Mouse (Mus musculus): ENCODE results near the gene Mrps35.
A peak's percentile ranks its signal among the peaks of the same experiment; 100 is the strongest.

Mrps35 gene

DNA sequence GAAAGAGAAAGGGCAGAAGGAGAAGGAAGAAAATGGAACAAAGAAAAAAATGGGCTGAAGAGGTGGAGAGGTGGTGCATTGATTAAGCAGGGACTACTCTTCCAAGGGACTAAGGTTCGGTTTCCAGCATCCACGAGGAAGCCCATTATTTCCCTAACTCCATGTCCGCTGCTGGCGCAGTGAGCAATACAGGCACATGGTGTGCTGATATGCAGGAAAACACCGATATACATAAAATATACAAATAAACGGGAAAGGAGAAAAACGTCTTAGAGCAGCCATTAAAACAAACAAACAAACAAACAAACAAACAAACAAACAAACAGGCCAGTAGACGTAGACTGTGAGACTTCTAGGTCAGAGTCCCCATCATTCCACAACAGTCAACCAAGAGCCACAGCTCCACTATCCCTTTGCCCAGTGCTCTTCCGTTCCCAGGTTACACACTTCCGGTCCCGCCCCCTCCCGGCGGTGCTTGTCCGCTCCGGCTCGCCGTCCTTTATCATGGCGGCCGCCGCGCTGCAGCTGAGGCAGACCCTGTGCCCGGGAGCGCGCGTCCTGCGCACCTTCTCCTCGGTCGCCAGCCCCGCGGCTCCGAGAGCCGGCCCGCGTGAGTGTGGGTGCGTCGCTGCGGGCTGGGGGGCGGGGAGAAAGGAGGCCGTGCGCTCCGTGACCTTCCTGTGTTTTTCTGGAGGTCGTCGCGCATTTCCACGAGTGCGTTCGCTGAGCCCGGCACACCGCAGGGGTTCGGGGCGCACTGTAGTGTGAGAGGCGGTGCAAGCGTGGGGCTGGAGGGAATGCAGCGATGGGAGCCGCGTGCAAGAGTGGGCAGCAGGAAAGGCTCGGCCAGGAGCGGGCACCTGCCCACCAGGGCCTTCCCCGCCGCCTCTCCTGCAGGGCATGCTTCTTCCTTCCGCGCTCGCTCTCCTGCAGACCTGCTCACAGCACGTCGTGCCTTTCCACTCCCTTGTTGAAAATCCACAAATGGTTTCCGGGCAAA is at the start of gene Mrps35:
Gene Mrps35 (plus strand): TSS at position 474 of the 1,000 bp plus-strand sequence.
- DNase-seq (ENCODE audit: low read depth, low spot score) = peak; percentile 91

- DNase-seq (ENCODE audit: low read depth, low spot score) = peak; percentile 63
Observed at GRCm38 (mm10) chr6:146994236-146994635, 48.3 kb upstream of the Mrps35 start.

DNA sequence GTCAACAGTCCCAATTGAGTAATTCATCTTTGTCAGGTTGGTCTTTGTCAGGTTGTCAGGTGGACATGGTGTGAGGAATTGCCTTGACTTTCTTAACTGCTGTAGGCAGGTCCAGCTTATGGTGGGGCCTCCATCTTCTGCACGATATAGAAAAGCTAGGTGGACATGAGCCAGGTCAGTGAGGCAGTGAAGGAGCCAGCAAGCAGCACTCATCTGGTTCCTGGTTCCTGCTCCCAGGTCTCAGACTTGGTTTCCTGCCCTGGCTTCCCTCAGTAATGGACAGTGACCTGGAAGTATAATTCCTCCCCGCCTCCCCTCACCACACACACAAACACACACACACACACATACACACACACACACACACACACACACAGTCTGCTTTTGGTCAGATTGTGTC is 47.2 kb upstream of the Mrps35 start:
- DNase-seq (ENCODE audit: low read depth, low spot score) = no peak

GRCm38 (mm10) chr6:146995878-146996277 is 46.7 kb upstream of the Mrps35 start:
- DNase-seq (ENCODE audit: low read depth, low spot score) = no peak

- no peak for DNase-seq (ENCODE audit: low read depth, low spot score)
Observed at GRCm38 (mm10) chr6:146997006-146997405, 45.6 kb upstream of the Mrps35 start.

- no peak for DNase-seq (ENCODE audit: low read depth, low spot score)
Observed at GRCm38 (mm10) chr6:146998710-146999109, 43.9 kb upstream of the Mrps35 start.

DNA sequence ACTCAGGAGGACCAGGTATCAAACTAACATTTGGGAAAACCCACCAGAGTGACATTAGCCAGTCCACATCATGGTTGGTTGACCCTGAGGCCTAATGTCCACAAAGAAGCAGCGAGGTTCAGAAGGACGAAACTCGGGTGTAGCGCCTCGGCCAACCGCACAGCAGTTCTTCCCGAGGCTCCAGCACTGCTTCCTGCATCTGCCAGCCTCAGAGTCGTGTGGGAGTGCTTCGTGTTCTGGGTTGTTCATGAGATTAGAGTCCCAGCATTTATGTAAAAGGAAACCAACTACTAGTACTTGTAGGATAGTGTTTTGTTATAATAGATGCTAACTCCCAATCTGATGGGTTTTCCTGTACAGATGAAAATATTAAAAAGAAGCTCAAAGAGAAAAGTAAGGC is 43.3 kb upstream of the Mrps35 start:
- DNase-seq (ENCODE audit: low read depth, low spot score) = no peak

- DNase-seq (ENCODE audit: low read depth, low spot score) = no peak
Observed at GRCm38 (mm10) chr6:146999755-147000154, 42.8 kb upstream of the Mrps35 start.

GRCm38 (mm10) chr6:147008148-147008547 is 34.4 kb upstream of the Mrps35 start:
- peak; percentile 69 for DNase-seq (ENCODE audit: low read depth, low spot score)

GRCm38 (mm10) chr6:147010358-147010757 is 32.2 kb upstream of the Mrps35 start:
- no peak for DNase-seq (ENCODE audit: low read depth, low spot score)

- DNase-seq (ENCODE audit: low read depth, low spot score) = no peak
Observed at GRCm38 (mm10) chr6:147010811-147011520, 31.6 kb upstream of the Mrps35 start.

DNA sequence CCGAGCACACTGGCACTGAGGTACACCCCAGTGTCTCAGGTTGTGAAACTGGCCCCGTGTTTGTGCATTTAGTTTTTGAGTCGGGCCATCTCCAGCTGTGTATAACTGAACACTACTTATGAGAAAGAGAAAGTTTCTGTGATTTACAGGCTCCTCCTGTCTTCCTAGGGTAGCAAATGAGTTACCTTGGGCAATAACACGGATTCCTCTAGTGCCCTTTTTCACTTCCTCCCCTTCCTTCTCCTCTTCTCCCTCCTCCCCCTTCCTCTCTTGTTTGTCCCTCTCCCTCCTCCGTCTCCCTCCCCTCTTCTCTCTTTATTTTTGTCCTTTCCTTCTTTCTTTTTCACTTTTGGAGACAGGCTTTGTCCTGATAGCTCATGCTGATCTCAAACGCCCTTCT is 31.0 kb upstream of the Mrps35 start:
- no peak for DNase-seq (ENCODE audit: low read depth, low spot score)

GRCm38 (mm10) chr6:147011977-147012376 is 30.6 kb upstream of the Mrps35 start:
- DNase-seq (ENCODE audit: low read depth, low spot score) = no peak

DNA sequence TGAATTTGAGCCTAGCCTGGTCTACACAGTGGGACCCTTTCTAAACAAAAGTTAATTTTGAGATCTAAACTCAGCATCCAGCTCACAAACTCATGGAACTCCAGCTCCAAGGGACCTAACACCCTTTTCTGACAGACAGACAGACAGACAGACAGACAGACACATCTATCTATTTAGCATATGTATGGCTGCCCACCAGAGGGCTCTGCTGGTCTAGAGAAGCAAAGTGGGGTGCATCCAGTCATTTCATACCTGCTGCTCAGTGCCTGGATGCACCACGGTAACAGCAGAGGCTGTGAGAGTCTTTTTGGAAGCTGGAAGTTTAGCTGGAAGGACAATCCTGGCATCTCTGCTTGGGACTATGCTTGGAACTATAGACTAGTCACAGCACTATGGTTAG is 29.0 kb upstream of the Mrps35 start:
- DNase-seq (ENCODE audit: low read depth, low spot score) = peak; percentile 11

- DNase-seq (ENCODE audit: low read depth, low spot score) = no peak
Observed at GRCm38 (mm10) chr6:147017906-147018305, 24.7 kb upstream of the Mrps35 start.

DNA sequence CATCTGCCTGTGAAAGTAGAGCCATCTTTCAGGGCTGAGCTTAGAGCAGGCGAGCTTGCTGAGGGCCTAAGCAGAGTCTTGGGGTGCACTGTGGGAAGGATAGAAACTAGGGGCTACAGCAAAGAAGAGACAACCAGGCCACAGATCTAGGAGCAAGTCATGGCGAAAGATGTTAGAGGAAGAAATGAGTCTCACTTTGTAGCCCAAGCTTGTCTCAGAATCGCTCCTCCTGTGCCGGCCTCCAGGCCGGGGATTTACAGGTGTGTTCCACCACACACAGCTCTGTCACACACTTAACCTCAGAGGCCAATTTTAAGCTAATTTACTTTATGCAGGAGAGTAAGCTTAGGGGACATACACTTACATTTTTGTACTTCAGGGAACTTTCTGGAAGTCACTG is 24.2 kb upstream of the Mrps35 start:
- DNase-seq (ENCODE audit: low read depth, low spot score) = no peak

GRCm38 (mm10) chr6:147021181-147021580 is 21.4 kb upstream of the Mrps35 start:
- DNase-seq (ENCODE audit: low read depth, low spot score) = no peak

DNA sequence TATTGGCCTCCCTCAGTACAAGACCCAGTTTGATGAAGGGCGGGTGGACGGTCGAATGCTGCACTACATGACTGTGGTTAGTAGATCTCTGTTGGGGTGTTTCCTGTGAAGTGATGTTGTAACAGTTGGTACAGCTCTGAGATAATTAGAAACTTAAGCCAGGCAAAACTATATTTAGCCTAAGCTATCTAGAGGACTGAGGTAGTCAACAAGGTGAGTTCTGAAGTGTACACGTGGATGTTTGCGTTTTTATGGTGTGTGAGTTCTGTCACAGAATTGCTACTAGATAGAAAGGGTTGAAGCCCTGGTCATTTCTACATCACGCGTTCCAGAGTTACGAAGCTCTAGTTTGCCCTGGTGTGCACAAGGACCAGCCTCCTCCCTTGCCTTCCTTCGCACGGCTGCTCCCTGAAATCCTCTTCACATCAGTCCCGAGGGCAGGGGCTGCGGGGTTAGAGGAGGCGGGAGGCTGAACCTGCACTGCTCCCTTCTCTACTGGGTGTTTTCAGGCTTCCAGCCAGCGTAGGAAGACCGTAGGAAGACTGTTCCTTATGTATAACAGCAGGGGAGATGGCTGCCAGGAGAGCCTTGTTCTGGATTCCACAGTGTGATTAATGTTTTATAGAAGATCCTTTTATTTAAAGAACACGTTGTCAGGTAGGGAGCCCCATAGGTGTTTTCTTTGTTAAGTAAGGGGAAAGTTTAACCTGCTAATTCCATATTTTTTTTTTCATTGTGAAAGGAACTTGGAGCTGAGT is 20.0 kb upstream of the Mrps35 start:
- no peak for DNase-seq (ENCODE audit: low read depth, low spot score)

DNA sequence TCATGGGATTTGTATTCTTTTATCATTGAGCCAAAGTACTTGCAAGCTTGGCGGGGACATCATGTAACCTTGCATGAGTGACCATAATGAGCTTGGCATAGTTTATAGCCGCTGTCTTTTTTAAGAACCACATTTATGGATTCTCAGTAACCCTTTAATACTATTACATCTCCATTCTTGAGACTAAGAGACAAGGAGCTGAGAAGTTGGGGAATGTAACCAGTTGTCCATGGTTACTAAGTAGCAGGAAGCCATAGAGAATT is 19.5 kb upstream of the Mrps35 start:
- no peak for DNase-seq (ENCODE audit: low read depth, low spot score)

DNA sequence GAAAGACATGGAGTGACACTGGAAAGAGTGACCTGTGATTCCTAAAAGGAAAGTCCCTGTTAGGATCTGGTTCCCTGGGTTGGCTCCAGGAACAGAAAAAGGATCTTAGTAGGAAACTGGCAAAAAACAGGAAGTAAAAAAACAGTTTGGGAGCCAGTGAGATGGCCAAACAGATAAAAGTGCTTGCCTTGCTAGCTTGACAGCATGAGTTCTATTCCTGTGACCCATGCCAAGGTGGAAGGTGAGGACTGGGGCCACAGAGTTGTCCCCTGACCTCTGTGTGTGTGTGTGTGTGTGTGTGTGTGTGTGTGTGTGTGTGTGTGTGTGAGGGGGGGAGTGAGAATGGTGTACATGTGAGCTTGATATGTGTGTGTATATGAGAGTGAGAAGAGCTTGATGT is 19.0 kb upstream of the Mrps35 start:
- DNase-seq (ENCODE audit: low read depth, low spot score) = no peak

GRCm38 (mm10) chr6:147024761-147025160 is 17.8 kb upstream of the Mrps35 start:
- DNase-seq (ENCODE audit: low read depth, low spot score) = no peak

DNA sequence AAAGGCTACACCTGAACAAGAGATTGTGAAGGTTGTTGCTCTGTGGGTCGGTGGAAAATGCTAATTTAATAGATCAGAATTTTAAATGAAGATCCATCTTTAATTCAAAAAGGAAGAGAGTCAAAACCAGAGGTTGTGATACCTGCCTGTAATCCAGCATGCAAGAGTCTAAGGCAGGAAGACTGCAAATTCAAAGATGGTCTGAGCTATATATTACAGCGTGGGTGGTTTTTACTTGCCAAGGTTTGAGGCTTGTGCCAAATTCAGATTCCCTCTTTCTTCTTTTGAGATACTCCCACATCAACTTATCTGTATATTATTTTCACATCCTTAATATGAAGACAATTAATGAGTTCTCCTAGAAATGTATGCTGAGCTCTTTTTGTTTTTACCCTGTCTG is 14.2 kb upstream of the Mrps35 start:
- DNase-seq (ENCODE audit: low read depth, low spot score) = no peak
